Mouse (Mus musculus): ENCODE results near the gene Shisa5.

Shisa5 gene

GRCm38 (mm10) chr9:109054712-109055111 lies 16.3 kb downstream of the Shisa5 start:
- DNase-seq = peak; percentile 79

GRCm38 (mm10) chr9:109055271-109056030 lies 17.1 kb downstream of the Shisa5 start:
- DNase-seq = no peak

- DNase-seq = no peak
These were observed 17.8 kb downstream of the Shisa5 start for GRCm38 (mm10) chr9:109056081-109056690.

GRCm38 (mm10) chr9:109056916-109057315 lies 18.6 kb downstream of the Shisa5 start:
- DNase-seq = no peak

GRCm38 (mm10) chr9:109057543-109057942 lies 19.2 kb downstream of the Shisa5 start:
- DNase-seq = no peak

GRCm38 (mm10) chr9:109058006-109058765 lies 19.8 kb downstream of the Shisa5 start:
- DNase-seq = no peak

GRCm38 (mm10) chr9:109059136-109059903 lies 21.0 kb downstream of the Shisa5 start, which contains the start of gene Trex1:
Trex1 (minus strand) TSS chr9:109059734.
- DNase-seq = peak; percentile 94

GRCm38 (mm10) chr9:109060184-109060897 lies 22.0 kb downstream of the Shisa5 start:
- peak; percentile 35 for DNase-seq

GRCm38 (mm10) chr9:109060898-109061295 lies 22.5 kb downstream of the Shisa5 start:
- DNase-seq = peak; percentile 6

- no peak for DNase-seq
These were observed 29.9 kb downstream of the Shisa5 start for GRCm38 (mm10) chr9:109068095-109068735.

GRCm38 (mm10) chr9:109073661-109074573 lies 35.6 kb downstream of the Shisa5 start, which contains the start of gene Atrip:
Atrip (minus strand) TSS chr9:109074124.
- DNase-seq = peak; percentile 96

- no peak for DNase-seq
These were observed 42.2 kb downstream of the Shisa5 start for GRCm38 (mm10) chr9:109080516-109080915.

- no peak for DNase-seq
These were observed 43.4 kb downstream of the Shisa5 start for GRCm38 (mm10) chr9:109081749-109082123.

- DNase-seq = peak; percentile 87
These were observed 43.9 kb downstream of the Shisa5 start, which contains the start of the genes Ccdc51 and Tma7 for GRCm38 (mm10) chr9:109082124-109082800. Ccdc51 (plus strand) TSS chr9:109082493. Tma7 (minus strand) TSS chr9:109082587.

- DNase-seq = peak; percentile 52
These were observed 46.6 kb downstream of the Shisa5 start for GRCm38 (mm10) chr9:109084922-109085321.

- DNase-seq = peak; percentile 56
These were observed 49.6 kb downstream of the Shisa5 start for GRCm38 (mm10) chr9:109087987-109088386.

GRCm38 (mm10) chr9:109090446-109090845 lies 52.1 kb downstream of the Shisa5 start:
- peak; percentile 40 for DNase-seq

GRCm38 (mm10) chr9:109091802-109092201 lies 53.4 kb downstream of the Shisa5 start:
- peak; percentile 6 for DNase-seq

GRCm38 (mm10) chr9:109092799-109093198 lies 54.4 kb downstream of the Shisa5 start:
- peak; percentile 21 for DNase-seq

All from kidney, postnatal 10 days (tissue).